Mouse (Mus musculus): Measurements from ENCODE around the gene Fam69a.

Fam69a gene

GRCm38 (mm10) chr5:107986967-107987834 lies at the start of gene Fam69a:
Gene Fam69a (minus strand): TSS chr5:107987085.
- peak; percentile 87 for DNase-seq

- DNase-seq, result no peak
Measured at GRCm38 (mm10) chr5:108035523-108035922, 48.6 kb upstream of the Fam69a start.

- no peak for DNase-seq
Measured at GRCm38 (mm10) chr5:108034194-108034593, 47.3 kb upstream of the Fam69a start.

GRCm38 (mm10) chr5:108031267-108031666 lies 44.4 kb upstream of the Fam69a start:
- DNase-seq, result no peak

- peak; percentile 43 for DNase-seq
Measured at GRCm38 (mm10) chr5:108029968-108030367, 43.1 kb upstream of the Fam69a start.

GRCm38 (mm10) chr5:108028797-108029536 lies 42.1 kb upstream of the Fam69a start:
- peak; percentile 76 for DNase-seq

- no peak for DNase-seq
Measured at GRCm38 (mm10) chr5:108028230-108028629, 41.3 kb upstream of the Fam69a start.

- no peak for DNase-seq
Measured at GRCm38 (mm10) chr5:108021346-108021745, 34.5 kb upstream of the Fam69a start.

- no peak for DNase-seq
Measured at GRCm38 (mm10) chr5:108019367-108019766, 32.5 kb upstream of the Fam69a start.

- no peak for DNase-seq
Measured at GRCm38 (mm10) chr5:108017232-108017631, 30.3 kb upstream of the Fam69a start.

- no peak for DNase-seq
Measured at GRCm38 (mm10) chr5:108015422-108015821, 28.5 kb upstream of the Fam69a start.

- DNase-seq, result no peak
Measured at GRCm38 (mm10) chr5:108014173-108014572, 27.3 kb upstream of the Fam69a start.

GRCm38 (mm10) chr5:108009721-108010120 lies 22.8 kb upstream of the Fam69a start:
- DNase-seq, result no peak

GRCm38 (mm10) chr5:108005134-108005533 lies 18.2 kb upstream of the Fam69a start:
- DNase-seq, result no peak

- no peak for DNase-seq
Measured at GRCm38 (mm10) chr5:108002734-108003133, 15.8 kb upstream of the Fam69a start.

GRCm38 (mm10) chr5:108000776-108001548 lies 14.1 kb upstream of the Fam69a start:
- DNase-seq, result peak; percentile 68

- no peak for DNase-seq
Measured at GRCm38 (mm10) chr5:107997717-107998116, 10.8 kb upstream of the Fam69a start.

GRCm38 (mm10) chr5:107995936-107996335 lies 9.1 kb upstream of the Fam69a start:
- no peak for DNase-seq

GRCm38 (mm10) chr5:107987835-107988251 lies 958 bp upstream of the Fam69a start:
- DNase-seq, result peak; percentile 61

GRCm38 (mm10) chr5:107986255-107986966 lies 474 bp downstream of the Fam69a start:
- peak; percentile 69 for DNase-seq

- no peak for DNase-seq
Measured at GRCm38 (mm10) chr5:107983946-107984345, 2.9 kb downstream of the Fam69a start.

GRCm38 (mm10) chr5:107982016-107982415 lies 4.9 kb downstream of the Fam69a start:
- DNase-seq, result no peak

Data from liver (tissue).